Mouse (Mus musculus): ENCODE results near the gene Ssh1. TPM values are rescaled to one million over a fixed set of nuclear protein-coding genes. Genes with fewer than 3 reads are reported as not detected.

Gene Ssh1
- polyA plus RNA-seq, 1 experiment from 2014 or later, result 18.8 TPM

DNA sequence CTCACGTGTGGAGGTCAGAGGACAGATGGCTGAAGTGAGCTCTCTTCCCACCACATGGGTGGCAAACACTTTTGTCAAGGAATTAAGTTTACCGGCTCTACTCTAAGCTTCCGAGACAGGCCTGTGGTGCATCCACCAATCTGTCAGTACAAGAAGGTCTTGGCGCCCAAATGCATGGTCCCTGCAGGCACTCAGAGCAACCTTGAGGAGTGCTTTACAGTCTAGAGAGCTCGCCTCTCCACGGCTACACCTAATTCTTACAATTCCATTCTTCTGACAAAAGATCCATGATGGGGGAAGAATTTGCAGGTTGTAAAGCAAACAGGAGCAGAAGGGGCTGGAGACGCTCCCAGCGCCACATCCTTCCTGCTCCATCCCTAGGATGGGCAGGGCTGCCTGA, 17.1 kb downstream of the Ssh1 start:
- 84% methylated on average over 8 of the region's 8 CpGs for WGBS

DNA sequence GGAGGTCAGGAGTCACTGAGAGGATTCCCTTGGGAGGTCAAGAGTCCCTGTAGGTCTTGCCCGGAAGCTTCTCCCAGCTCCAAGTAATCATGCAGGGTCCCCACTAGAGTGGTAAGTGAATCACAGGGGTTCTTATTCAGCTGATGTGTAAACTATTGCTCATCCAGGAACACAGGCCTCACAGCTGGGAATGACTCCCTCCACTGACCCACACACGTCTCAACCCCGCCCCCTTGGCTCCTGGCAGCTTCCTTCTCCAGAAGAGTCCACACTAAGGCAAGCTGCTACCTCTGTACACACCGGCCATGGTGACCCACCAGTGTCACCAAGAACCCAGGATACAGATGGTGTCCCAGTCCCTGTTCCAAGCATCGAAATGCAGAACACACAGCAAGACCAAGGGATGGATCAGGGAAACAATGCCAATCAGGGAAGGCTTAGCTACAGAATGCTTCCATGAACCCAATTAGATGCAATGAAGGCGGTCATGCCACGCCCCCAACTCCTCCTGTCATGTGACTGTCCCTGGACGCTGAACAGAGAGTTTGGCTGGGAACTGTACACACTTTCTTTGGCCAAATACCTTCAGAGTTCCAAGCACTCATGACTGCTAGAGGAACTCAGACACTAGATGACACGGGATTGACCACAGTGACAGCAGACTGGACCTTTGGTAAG, 18.0 kb downstream of the Ssh1 start:
- no peak overlapping the region for H3K4me2 ChIP-seq
- no peaks in the 10 kb centered on the region for H3K9me3 ChIP-seq
- H3K4me1 ChIP-seq, result peaks cover 49% of the 10 kb centered on the region
- H3K9ac ChIP-seq, result no peak overlapping the region
- no peaks in the 10 kb centered on the region for H3K27me3 ChIP-seq
- peaks cover 32% of the 10 kb centered on the region for H3K36me3 ChIP-seq
- 65% methylated on average over 9 of the region's 9 CpGs for WGBS
- H3K4me3 ChIP-seq, result no peak overlapping the region
- ATAC-seq (ENCODE audit: insufficient number of reproducible peaks, insufficient read depth, low FRiP score, low TSS enrichment, low read depth), result no peak
- no peak overlapping the region for H3K27ac ChIP-seq

More for the DNA sequence above, 17.1 kb downstream of the Ssh1 start:
- no peaks in the 10 kb centered on the region for H3K9me3 ChIP-seq
- H3K4me1 ChIP-seq, result peaks cover 49% of the 10 kb centered on the region
- H3K4me3 ChIP-seq, result no peak overlapping the region
- H3K27me3 ChIP-seq, result no peaks in the 10 kb centered on the region
- H3K27ac ChIP-seq, result 0 out of 2 replicates have a peak overlapping the region, but pooled peaks have one; percentile 66
- no peak overlapping the region for H3K4me2 ChIP-seq
- peaks cover 33% of the 10 kb centered on the region for H3K36me3 ChIP-seq
- H3K9ac ChIP-seq, result no peak overlapping the region
- no peak for ATAC-seq (ENCODE audit: insufficient number of reproducible peaks, insufficient read depth, low FRiP score, low TSS enrichment, low read depth)

DNA sequence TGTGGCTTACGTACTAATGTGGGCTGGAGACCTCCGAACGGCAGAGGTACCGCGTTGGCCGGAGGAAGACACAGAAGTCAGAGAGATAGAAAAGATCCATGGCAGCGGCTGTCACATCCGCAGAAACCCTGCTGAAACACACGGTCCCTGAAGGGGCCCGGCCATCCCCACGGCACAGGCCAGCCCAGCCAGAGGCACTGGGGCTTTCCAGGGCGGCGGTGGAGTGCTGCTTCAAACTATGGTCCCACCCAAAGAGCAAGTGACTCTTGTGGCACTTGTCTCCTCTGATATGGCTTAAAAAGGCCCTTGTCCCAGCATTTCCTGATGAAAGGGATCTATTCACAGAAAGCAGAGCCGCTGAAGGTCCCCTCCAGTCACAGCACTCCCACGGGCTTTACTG, 19.1 kb downstream of the Ssh1 start:
- Histone ChIP-seq H3K27me3 (no peaks in the 10 kb centered on the region), H3K27ac (no peak overlapping the region), H3K36me3 (peaks cover 39% of the 10 kb centered on the region), H3K4me2 (0 out of 2 replicates have a peak overlapping the region, but pooled peaks have one; percentile 14), H3K9me3 (no peaks in the 10 kb centered on the region), H3K4me3 (no peak overlapping the region), H3K9ac (no peak overlapping the region), H3K4me1 (peaks cover 42% of the 10 kb centered on the region)
- no peak for ATAC-seq (ENCODE audit: insufficient number of reproducible peaks, insufficient read depth, low FRiP score, low TSS enrichment, low read depth)
- WGBS, result 52% methylated on average over 15 of the region's 15 CpGs

DNA sequence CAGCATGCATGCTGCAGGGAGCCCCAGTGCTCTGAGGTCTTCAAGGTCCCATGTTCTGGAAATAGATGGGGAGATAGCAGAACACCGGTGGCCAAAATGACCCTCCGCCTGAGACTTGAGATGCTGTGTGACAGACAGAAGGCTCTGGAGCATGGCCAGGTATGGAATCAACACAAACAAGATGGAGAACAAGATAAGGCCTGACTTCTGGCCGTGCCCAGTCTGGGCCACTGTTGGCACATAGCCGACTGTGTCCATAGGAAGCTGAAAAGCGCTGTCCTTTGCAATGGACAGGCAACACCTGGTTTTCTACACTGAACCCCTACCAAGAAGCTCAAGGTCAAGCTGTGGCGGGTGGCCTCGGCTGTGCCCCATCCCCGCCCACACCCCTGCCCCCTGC, 19.9 kb downstream of the Ssh1 start:
- H3K27me3 ChIP-seq, result no peaks in the 10 kb centered on the region
- H3K9me3 ChIP-seq, result no peaks in the 10 kb centered on the region
- 89% methylated on average over 8 of the region's 8 CpGs for WGBS
- no peak overlapping the region for H3K4me2 ChIP-seq
- no peak for ATAC-seq (ENCODE audit: insufficient number of reproducible peaks, insufficient read depth, low FRiP score, low TSS enrichment, low read depth)
- no peak overlapping the region for H3K9ac ChIP-seq
- H3K4me1 ChIP-seq, result peaks cover 42% of the 10 kb centered on the region
- no peak overlapping the region for H3K4me3 ChIP-seq
- peaks cover 44% of the 10 kb centered on the region for H3K36me3 ChIP-seq
- no peak overlapping the region for H3K27ac ChIP-seq

DNA sequence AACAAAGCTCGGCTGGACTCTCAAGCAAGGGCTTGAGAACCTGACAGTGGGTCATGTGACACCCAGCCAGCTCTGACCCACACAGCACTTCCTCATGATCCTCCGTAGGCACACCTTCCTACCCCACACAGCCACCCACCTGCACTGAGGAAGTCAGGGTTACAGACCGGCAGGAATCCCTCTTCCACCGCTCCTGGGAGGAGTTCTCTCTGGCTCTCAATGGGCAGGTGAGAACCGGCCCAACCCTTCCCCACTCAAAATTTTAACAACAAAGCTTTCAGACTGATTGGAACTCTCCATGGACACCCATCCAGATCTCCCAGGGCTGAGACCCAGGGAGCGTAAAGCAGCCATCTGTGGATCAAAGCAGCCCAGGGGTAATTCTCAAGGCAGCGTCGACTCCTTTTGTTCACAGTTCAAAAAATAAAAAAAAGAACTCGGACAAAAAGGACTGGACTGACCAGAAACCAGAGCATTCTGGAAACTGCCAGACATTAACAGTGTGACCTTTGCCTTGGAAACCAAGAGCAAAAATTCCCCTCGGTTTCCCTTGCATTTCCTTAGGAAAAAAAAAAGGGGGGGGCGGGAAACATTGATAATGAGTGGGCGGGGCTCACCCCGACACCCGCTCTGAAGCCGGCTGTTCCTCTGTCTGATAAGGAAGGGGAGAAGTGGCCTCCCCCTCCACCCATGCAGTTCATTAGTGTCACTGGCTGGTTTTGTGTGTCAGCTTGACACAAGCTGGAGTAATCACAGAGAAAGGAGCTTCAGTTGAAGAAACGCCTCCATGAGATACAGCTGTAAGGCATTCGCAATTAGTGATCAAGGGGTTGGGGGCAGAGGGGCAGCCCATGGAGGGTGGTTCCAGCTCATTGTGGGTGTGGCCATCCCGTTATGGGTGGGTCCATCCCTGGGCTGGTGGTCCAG, 20.8 kb downstream of the Ssh1 start:
- 0 out of 2 replicates have a peak overlapping the region, but pooled peaks have one; percentile 1 for H3K4me3 ChIP-seq
- H3K4me2 ChIP-seq, result peak overlapping the region; percentile 3; the same call in 1 of the 2 replicates
- H3K4me1 ChIP-seq, result peaks cover 42% of the 10 kb centered on the region
- H3K9ac ChIP-seq, result no peak overlapping the region
- no peak overlapping the region for H3K27ac ChIP-seq
- WGBS, result 29% methylated on average over 18 of the region's 18 CpGs
- H3K27me3 ChIP-seq, result no peaks in the 10 kb centered on the region
- no peaks in the 10 kb centered on the region for H3K9me3 ChIP-seq
- H3K36me3 ChIP-seq, result peaks cover 44% of the 10 kb centered on the region
- no peak for ATAC-seq (ENCODE audit: insufficient number of reproducible peaks, insufficient read depth, low FRiP score, low TSS enrichment, low read depth)

DNA sequence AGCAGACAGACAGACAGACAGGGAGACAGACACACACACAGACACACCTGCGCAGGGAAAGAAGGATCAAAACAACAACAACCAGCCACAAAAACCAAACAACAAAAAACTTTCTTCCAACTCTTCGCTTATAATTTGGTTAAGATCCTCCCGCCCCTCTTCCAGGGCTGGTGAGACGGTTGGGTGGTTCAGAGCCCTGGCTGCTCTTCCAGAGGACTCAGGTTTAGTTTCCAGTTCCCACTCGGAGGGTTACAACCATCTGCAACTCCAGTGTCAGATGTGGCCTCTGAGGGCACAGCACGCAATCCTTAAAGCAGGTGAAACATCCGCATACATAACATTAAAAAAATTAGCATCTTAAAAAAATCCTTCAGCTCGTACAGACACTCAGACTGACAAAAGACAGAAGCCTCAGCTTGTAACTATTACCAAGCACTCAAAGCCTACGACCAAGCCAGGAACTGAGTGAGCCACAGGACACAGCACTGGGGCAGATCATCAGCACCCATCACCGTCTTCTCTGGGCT, 22.2 kb downstream of the Ssh1 start:
- peaks cover 37% of the 10 kb centered on the region for H3K4me1 ChIP-seq
- 78% methylated on average over 10 of the region's 10 CpGs for WGBS
- no peak for ATAC-seq (ENCODE audit: insufficient number of reproducible peaks, insufficient read depth, low FRiP score, low TSS enrichment, low read depth)
- H3K27ac ChIP-seq, result no peak overlapping the region
- no peak overlapping the region for H3K9ac ChIP-seq
- H3K36me3 ChIP-seq, result peaks cover 41% of the 10 kb centered on the region
- H3K9me3 ChIP-seq, result no peaks in the 10 kb centered on the region
- H3K4me3 ChIP-seq, result no peak overlapping the region
- H3K27me3 ChIP-seq, result no peaks in the 10 kb centered on the region
- H3K4me2 ChIP-seq, result no peak overlapping the region

DNA sequence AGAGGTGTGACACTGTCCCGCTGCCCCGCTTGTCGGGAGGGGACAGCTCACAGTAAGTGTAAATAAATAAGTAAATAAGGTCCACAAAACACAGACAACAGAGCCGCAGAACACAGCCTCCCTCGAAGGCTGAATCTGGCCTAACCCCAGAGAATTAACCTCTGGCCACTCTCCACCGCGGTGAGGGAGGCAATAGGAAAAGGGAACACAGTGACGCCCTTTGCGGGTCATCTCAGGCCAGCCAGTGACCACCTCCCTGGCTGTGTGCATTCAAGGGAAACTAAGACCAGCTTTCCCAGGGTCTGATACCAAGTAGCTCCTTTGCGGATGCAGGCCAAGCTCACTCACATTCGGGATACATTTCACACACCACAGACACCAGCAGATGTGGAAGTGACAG, 25.3 kb downstream of the Ssh1 start:
- H3K36me3 ChIP-seq, result peaks cover 66% of the 10 kb centered on the region

DNA sequence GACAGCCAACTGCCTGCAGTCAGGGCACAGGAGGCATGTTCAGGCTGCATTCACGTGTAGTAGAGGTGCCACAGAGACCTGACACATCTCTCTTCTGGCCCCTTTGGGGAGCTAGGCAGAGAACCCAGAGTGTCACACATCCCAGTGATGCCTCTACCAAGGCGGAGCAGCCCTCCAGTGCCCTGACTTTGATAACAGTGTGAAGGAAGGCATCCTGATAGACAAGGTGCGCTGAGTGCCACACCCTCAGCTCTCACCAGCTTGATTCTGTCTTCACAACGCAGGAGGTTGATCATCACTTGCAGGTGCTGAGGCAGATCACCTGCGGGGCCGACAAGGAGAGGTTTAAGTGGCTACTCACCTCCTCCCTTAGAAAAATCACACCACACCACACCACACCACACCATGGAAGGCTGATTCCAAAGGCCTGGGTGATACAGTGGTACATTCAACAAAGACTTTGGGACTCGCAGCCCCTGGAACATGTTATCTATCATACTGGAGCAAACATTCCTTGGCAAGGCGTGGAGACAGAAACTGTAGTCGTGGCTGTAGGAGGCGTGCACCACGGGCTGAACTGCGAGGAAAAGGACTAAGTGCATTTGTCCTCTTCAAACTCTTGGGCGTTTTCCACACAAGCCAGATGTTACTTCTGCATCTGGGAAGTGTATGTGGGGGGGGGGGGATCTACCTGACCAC, 27.1 kb downstream of the Ssh1 start:
- H3K9ac ChIP-seq, result no peak overlapping the region
- ATAC-seq (ENCODE audit: insufficient number of reproducible peaks, insufficient read depth, low FRiP score, low TSS enrichment, low read depth), result no peak
- H3K27me3 ChIP-seq, result no peaks in the 10 kb centered on the region
- H3K4me1 ChIP-seq, result no peaks in the 10 kb centered on the region
- H3K4me2 ChIP-seq, result no peak overlapping the region
- H3K9me3 ChIP-seq, result no peaks in the 10 kb centered on the region
- no peak overlapping the region for H3K4me3 ChIP-seq
- no peak overlapping the region for H3K27ac ChIP-seq
- WGBS, result 85% methylated on average over 13 of the region's 13 CpGs
- peaks cover 67% of the 10 kb centered on the region for H3K36me3 ChIP-seq

More for the DNA sequence above, 25.3 kb downstream of the Ssh1 start:
- no peak overlapping the region for H3K4me3 ChIP-seq
- peaks cover 12% of the 10 kb centered on the region for H3K4me1 ChIP-seq
- 77% methylated on average over 11 of the region's 11 CpGs for WGBS
- ATAC-seq (ENCODE audit: insufficient number of reproducible peaks, insufficient read depth, low FRiP score, low TSS enrichment, low read depth), result no peak
- no peak overlapping the region for H3K27ac ChIP-seq
- no peaks in the 10 kb centered on the region for H3K9me3 ChIP-seq
- H3K9ac ChIP-seq, result no peak overlapping the region
- no peaks in the 10 kb centered on the region for H3K27me3 ChIP-seq
- H3K4me2 ChIP-seq, result no peak overlapping the region

DNA sequence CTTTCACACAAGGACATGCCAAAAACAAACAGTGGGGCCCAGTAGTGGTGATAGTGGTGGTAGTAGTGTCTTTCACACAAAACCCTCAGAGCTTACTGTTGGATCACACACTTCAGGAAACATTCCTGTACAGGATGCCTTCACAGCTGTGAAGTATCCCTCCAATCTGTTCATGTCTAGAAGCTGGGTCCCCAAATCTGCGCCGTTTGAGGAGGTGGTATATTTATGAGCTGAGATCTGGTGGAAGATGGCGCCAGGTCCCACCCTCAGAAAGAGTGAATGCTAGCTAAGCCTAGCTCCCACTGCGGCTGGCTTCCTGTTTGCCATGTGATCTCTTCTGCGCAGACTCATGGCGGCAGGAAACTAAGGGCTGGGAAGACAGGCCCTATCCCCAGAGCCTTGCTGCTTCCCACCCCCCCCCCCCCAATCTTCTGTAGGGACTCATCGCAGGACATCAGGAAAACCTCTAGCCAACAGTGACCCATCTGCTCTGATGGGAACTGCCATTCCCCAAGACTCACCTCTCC, 28.0 kb downstream of the Ssh1 start:
- 92% methylated on average over 7 of the region's 7 CpGs for whole genome bisulfite sequencing
- no peak overlapping the region for H3K9ac ChIP-seq
- no peaks in the 10 kb centered on the region for H3K4me1 ChIP-seq
- H3K4me3 ChIP-seq, result no peak overlapping the region
- no peak overlapping the region for H3K27ac ChIP-seq
- H3K36me3 ChIP-seq, result peaks cover 74% of the 10 kb centered on the region
- no peak overlapping the region for H3K4me2 ChIP-seq
- no peaks in the 10 kb centered on the region for H3K9me3 ChIP-seq
- no peak for ATAC-seq (ENCODE audit: insufficient number of reproducible peaks, insufficient read depth, low FRiP score, low TSS enrichment, low read depth)
- no peaks in the 10 kb centered on the region for H3K27me3 ChIP-seq

DNA sequence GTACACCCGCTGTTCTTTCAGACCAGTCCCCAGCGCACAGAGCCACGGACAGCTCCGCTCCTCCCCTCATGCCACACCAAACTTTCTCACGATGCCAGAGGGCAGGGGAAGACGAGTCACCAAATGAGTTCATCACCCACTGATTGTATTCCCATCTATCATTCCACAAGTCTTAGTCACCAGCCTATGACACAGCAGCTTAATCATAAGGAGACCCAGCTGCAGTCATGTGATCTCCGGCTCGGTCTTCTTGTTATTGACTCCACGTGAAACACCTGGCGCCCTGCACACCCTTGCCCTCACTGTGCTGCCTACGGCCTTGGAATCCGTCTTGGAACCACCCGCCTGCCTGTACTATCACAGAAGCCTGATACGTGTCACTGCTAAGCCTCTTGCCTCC, 28.7 kb downstream of the Ssh1 start:
- no peak overlapping the region for H3K4me2 ChIP-seq
- ATAC-seq (ENCODE audit: insufficient number of reproducible peaks, insufficient read depth, low FRiP score, low TSS enrichment, low read depth), result no peak
- peaks cover 71% of the 10 kb centered on the region for H3K36me3 ChIP-seq
- H3K27me3 ChIP-seq, result no peaks in the 10 kb centered on the region
- peaks cover under 1% of the 10 kb centered on the region; the same call in 1 of the 2 replicates for H3K4me1 ChIP-seq
- no peaks in the 10 kb centered on the region for H3K9me3 ChIP-seq
- WGBS, result 86% methylated on average over 14 of the region's 14 CpGs
- no peak overlapping the region for H3K4me3 ChIP-seq
- H3K27ac ChIP-seq, result no peak overlapping the region
- no peak overlapping the region for H3K9ac ChIP-seq

DNA sequence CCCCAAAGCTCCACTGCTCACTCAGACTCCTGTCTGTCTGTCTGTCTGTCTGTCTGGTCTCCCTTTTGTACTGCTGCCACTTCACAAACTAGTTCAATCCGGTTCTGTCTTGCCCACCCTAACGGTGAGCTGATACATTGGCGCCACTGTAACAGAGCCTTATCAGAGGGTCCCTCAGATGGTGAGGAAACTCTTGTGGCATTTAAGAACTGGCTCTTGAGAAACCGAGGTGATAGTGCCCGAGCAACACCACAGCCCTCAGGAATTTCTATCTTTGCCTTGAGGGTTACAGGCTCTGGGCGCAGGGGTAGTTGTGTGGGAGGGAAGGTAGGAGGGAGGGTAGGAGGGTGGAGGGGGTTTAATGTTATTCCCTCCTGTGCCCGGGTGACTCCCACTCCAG, 31.9 kb downstream of the Ssh1 start:
- WGBS, result 66% methylated on average over 7 of the region's 7 CpGs
- no peak for ATAC-seq (ENCODE audit: insufficient number of reproducible peaks, insufficient read depth, low FRiP score, low TSS enrichment, low read depth)
- Histone ChIP-seq H3K9me3 (no peaks in the 10 kb centered on the region), H3K27ac (no peak overlapping the region), H3K36me3 (peaks cover 55% of the 10 kb centered on the region), H3K4me2 (no peak overlapping the region), H3K4me3 (no peak overlapping the region), H3K27me3 (no peaks in the 10 kb centered on the region), H3K9ac (no peak overlapping the region), H3K4me1 (peaks cover 7% of the 10 kb centered on the region; the same call in 1 of the 2 replicates)
